Mouse (Mus musculus) heart, postnatal 0 days (tissue): Measurements from ENCODE around the gene Myo1b. TPM values are rescaled to one million over a fixed set of nuclear protein-coding genes. Genes with fewer than 3 reads are reported as not detected.

Source experiments
- ATAC-seq: fragments of 200-750 bp; cut with Nextera tagmentation; 2 replicates; pipeline ENCODE4 v1.8.0; 2017; ENCODE audit warnings: low read depth, moderate number of reproducible peaks, moderate library complexity; ENCODE audit not compliant: insufficient read depth
- DNase-seq: peaks from one replicate; pipeline ENCODE4 v3.0.0-alpha.2; 2016; ENCODE audit warnings: low spot score
- H3K27ac ChIP-seq: fragments of 300-500 bp; sonication (generic); 2 replicates; pipeline ENCODE4 v1.5.1; 2014; ENCODE audit warnings: low read depth, mild to moderate bottlenecking
- H3K27me3 ChIP-seq: fragments of 300-500 bp; sonication (generic); 2 replicates; pipeline ENCODE4 v1.6.1; 2014; ENCODE audit warnings: low read length, mixed read lengths; ENCODE audit not compliant: control insufficient read depth, insufficient read depth
- H3K36me3 ChIP-seq: fragments of 300-500 bp; sonication (generic); replicated peaks from 2 replicates; pipeline ENCODE4 v1.6.1; 2014; ENCODE audit warnings: low read length, mixed read lengths; ENCODE audit not compliant: control insufficient read depth, insufficient read depth
- H3K4me1 ChIP-seq: fragments of 300-500 bp; sonication (generic); 2 replicates; pipeline ENCODE4 v1.6.1; 2014; ENCODE audit warnings: antibody characterized with exemption; ENCODE audit not compliant: control insufficient read depth, insufficient read depth
- H3K4me2 ChIP-seq: fragments of 300-500 bp; sonication (generic); 2 replicates; pipeline ENCODE4 v1.6.1; 2014; ENCODE audit warnings: low read depth, mild to moderate bottlenecking, low read length, moderate library complexity
- H3K4me3 ChIP-seq: fragments of 300-500 bp; sonication (generic); 2 replicates; pipeline ENCODE4 v1.5.1; 2014; ENCODE audit warnings: low read depth, low read length
- H3K9ac ChIP-seq: fragments of 300-500 bp; sonication (generic); replicated peaks from 2 replicates; pipeline ENCODE4 v1.6.1; 2014; ENCODE audit warnings: low read depth, low read length, mixed read lengths
- H3K9me3 ChIP-seq: fragments of 300-500 bp; sonication (generic); replicated peaks from 2 replicates; pipeline ENCODE4 v1.6.1; 2016; ENCODE audit warnings: low read length; ENCODE audit not compliant: control insufficient read depth
- CTCF ChIP-seq: IDR thresholded peaks from 2 replicates; pipeline ENCODE4 v1.5.1; 2016; ENCODE audit warnings: antibody characterized with exemption, control low read depth, low read depth
- EP300 ChIP-seq: IDR thresholded peaks from 2 replicates; pipeline ENCODE4 v1.6.1; 2016; ENCODE audit warnings: antibody characterized with exemption, low read depth
- WGBS: fragments of 180-500 bp; shearing (Covaris S2); extraction: QIAGEN DNeasy Blood & Tissue Kit; methylation state at CpG from one replicate; pipeline ENCODE4 v1.1.7; 2014; 5-methylcytosine and 5-hydroxymethylcytosine counted together
- polyA plus RNA-seq: library from polyadenylated mRNA; unstranded; fragments of >200 nt; fragmentation: Nextera tagmentation; extraction: Ambion mirVana; gene quantifications from 2 replicates; pipeline ENCODE4 v1.2.1, GENCODE M21; 2015
- total RNA-seq: library from RNA; depleted of rRNA; stranded (reverse); fragments of >200 nt; gene quantifications from 2 replicates; pipeline ENCODE4 v1.2.3, GENCODE M21; 2014; ENCODE audit warnings: low replicate concordance; rRNA removed

The Myo1b gene
- total and polyA plus RNA-seq, 2 experiments from 2014 or later: 12.6 to 24.3 TPM

- WGBS: 51% methylated on average over 2 of the region's 2 CpGs
- Histone ChIP-seq H3K4me2 (no peak overlapping the region), H3K36me3 (no peaks in the 10 kb centered on the region), H3K4me3 (no peak overlapping the region), H3K4me1 (no peaks in the 10 kb centered on the region), H3K9me3 (no peaks in the 10 kb centered on the region), H3K27ac (no peak overlapping the region), H3K27me3 (no peaks in the 10 kb centered on the region), H3K9ac (no peak overlapping the region)
- ATAC-seq (no peak), DNase-seq (no peak)
- TF ChIP-seq CTCF (no peak), EP300 (no peak)
Observed at GRCm38 (mm10) chr1:51710831-51711230, 205.0 kb downstream of the Myo1b start.

GRCm38 (mm10) chr1:51706106-51706505 lies 209.8 kb downstream of the Myo1b start:
- WGBS: 83% methylated on average over 3 of the region's 3 CpGs

GRCm38 (mm10) chr1:51704610-51705009 lies 211.3 kb downstream of the Myo1b start:
- Histone ChIP-seq H3K4me1 (no peaks in the 10 kb centered on the region), H3K9me3 (no peaks in the 10 kb centered on the region), H3K36me3 (no peaks in the 10 kb centered on the region), H3K9ac (no peak overlapping the region), H3K27ac (no peak overlapping the region), H3K27me3 (no peaks in the 10 kb centered on the region), H3K4me3 (no peak overlapping the region), H3K4me2 (no peak overlapping the region)
- ATAC-seq (no peak), DNase-seq (no peak)
- TF ChIP-seq CTCF (no peak), EP300 (no peak)
- 79% methylated on average over 4 of the region's 4 CpGs for WGBS

More at GRCm38 (mm10) chr1:51706106-51706505, 209.8 kb downstream of the Myo1b start:
- Histone ChIP-seq H3K4me2 (no peak overlapping the region), H3K27ac (no peak overlapping the region), H3K9me3 (no peaks in the 10 kb centered on the region), H3K4me3 (no peak overlapping the region), H3K9ac (no peak overlapping the region), H3K27me3 (no peaks in the 10 kb centered on the region), H3K36me3 (no peaks in the 10 kb centered on the region), H3K4me1 (no peaks in the 10 kb centered on the region)
- no peak for TF ChIP-seq EP300
- ATAC-seq: no peak
- DNase-seq: no peak

Other genes starting within 250 kb of the Myo1b start
- gene Stat4, start 71.1 kb upstream of the Myo1b start, total RNA-seq: 0.27 and 1.2 TPM in 2 replicates
- gene Stat4, start 71.1 kb upstream of the Myo1b start, polyA plus RNA-seq: 0.27 and 0.33 TPM in 2 replicates
- 55.1 and 70.0 TPM in 2 replicates for gene Stat1, start 203.4 kb upstream of the Myo1b start, total RNA-seq
- 22.3 and 23.0 TPM in 2 replicates for gene Stat1, start 203.4 kb upstream of the Myo1b start, polyA plus RNA-seq